Mouse (Mus musculus) forebrain, embryonic 14.5 days (tissue): ENCODE results near the gene Fbxo3. TPM values are rescaled to one million over a fixed set of nuclear protein-coding genes. Genes with fewer than 3 reads are reported as not detected.
"Not testable (repeated sequence)": the region's sequence is repeated elsewhere in the genome, so short reads cannot be mapped to it uniquely, and the experiment has no call there.

Experiments
- ATAC-seq: fragments of 200-750 bp; cut with Nextera tagmentation; 2 replicates; pipeline ENCODE4 v1.8.0; 2017; ENCODE audit warnings: mild to moderate bottlenecking, moderate library complexity
- DNase-seq: peaks from one replicate; pipeline ENCODE4 v3.0.0-alpha.2; 2015; ENCODE audit warnings: low spot score
- H3K27ac ChIP-seq: fragments of 300-500 bp; sonication (generic); 2 replicates; pipeline ENCODE4 v1.5.1; 2014; ENCODE audit warnings: low read depth, mild to moderate bottlenecking, control low read depth, low read length, moderate library complexity
- H3K27me3 ChIP-seq: fragments of 300-500 bp; sonication (generic); replicated peaks from 2 replicates; pipeline ENCODE4 v1.6.1; 2014; ENCODE audit warnings: low read length, control low read depth, mixed read lengths; ENCODE audit not compliant: control insufficient read depth, insufficient read depth
- H3K36me3 ChIP-seq: fragments of 300-500 bp; sonication (generic); 2 replicates; pipeline ENCODE4 v1.6.1; 2014; ENCODE audit warnings: low read length, control low read depth; ENCODE audit not compliant: control insufficient read depth, insufficient read depth
- H3K4me1 ChIP-seq: fragments of 300-500 bp; sonication (generic); 2 replicates; pipeline ENCODE4 v1.6.1; 2014; ENCODE audit warnings: antibody characterized with exemption, low read length, control low read depth; ENCODE audit not compliant: control insufficient read depth, insufficient read depth
- H3K4me2 ChIP-seq: fragments of 300-500 bp; sonication (generic); 2 replicates; pipeline ENCODE4 v1.6.1; 2014; ENCODE audit warnings: mild to moderate bottlenecking, control low read depth, low read length
- H3K4me3 ChIP-seq: fragments of 300-500 bp; sonication (generic); 2 replicates; pipeline ENCODE4 v1.5.1; 2014; ENCODE audit warnings: low read depth, low read length, control low read depth
- H3K9ac ChIP-seq: fragments of 300-500 bp; sonication (generic); 2 replicates; pipeline ENCODE4 v1.6.1; 2014; ENCODE audit warnings: mild to moderate bottlenecking, low read length, control low read depth, moderate library complexity
- H3K9me3 ChIP-seq: fragments of 300-500 bp; sonication (generic); replicated peaks from 2 replicates; pipeline ENCODE4 v1.6.1; 2016; ENCODE audit warnings: low read length, control low read depth, mixed read lengths; ENCODE audit not compliant: control insufficient read depth
- WGBS: fragments of 180-500 bp; shearing (Covaris S2); extraction: QIAGEN DNeasy Blood & Tissue Kit; methylation state at CpG from one replicate; pipeline ENCODE4 v1.1.7; 2014; 5-methylcytosine and 5-hydroxymethylcytosine counted together
- polyA plus RNA-seq: library from polyadenylated mRNA; unstranded; fragments of >200 nt; fragmentation: Nextera tagmentation; extraction: Ambion mirVana; gene quantifications from 2 replicates; pipeline ENCODE4 v1.2.1, GENCODE M21; 2014

Fbxo3 gene
- 56.5 and 66.2 TPM in 2 replicates for polyA plus RNA-seq

DNA sequence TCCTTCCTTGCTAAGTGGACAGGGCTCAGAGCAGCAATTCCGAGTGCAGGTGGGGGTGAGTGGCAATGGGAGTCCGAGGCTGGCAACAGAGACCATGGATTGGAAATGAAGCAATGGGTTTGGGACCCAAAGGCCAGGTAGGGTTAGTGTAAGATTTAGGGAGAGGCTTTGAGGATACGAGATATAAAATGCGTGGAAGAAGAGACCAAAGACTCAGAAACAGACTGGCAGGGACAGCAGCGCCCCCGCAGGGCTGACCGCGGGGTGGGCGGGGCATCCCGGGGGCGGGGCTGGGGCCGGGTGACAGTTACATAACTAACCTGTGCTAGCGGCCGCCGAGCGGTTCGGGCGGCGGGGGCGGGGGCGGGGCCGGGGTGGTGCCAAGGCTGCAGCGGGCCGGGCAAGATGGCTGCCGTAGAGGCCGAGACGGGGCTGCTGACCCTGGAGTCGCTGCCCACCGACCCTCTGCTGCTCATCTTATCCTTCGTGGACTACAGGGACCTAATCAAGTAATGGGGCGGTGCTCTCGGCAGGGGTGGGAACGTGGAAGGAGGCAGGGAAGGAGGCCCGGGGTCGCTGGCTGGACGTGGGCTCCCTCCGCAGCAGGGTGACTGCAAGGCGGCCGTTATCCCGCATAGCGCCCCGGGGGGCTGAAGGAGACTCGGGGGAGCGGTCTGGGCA lies at the start of gene Fbxo3:
TSS of gene Fbxo3 (plus strand) at position 264 of the 681 bp plus-strand sequence.
- peak within 1 kb of the TSS; percentile 39; the same call in 1 of the 2 replicates for H3K27ac ChIP-seq
- DNase-seq: peak; percentile 76

DNA sequence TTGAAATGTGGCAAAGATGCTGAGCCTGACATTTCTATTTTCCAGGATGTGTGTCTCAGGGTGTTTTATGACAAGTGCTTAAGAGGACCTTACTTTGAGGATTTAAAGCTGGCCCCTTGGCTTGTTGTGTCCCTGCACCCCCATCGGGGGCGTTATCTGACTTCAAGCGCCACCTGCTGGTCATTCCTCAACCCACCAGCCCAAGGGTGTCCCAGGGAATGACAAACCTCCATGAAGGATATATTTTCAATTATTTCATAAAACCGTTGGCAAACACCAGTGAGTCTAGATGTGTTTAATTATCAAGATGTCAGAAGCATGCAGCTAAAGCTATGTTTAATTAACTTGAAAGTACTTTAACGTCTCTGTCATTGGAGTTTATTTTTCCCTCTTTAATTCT lies 45.3 kb upstream of the Fbxo3 start:
- Histone ChIP-seq H3K4me3 (no peak overlapping the region), H3K9me3 (no peaks in the 10 kb centered on the region), H3K36me3 (no peaks in the 10 kb centered on the region), H3K4me2 (no peak overlapping the region), H3K4me1 (peaks cover 6% of the 10 kb centered on the region), H3K27me3 (no peaks in the 10 kb centered on the region; the same call in 1 of the 2 replicates), H3K27ac (no peak overlapping the region), H3K9ac (no peak overlapping the region)
- DNase-seq (peak; percentile 88), ATAC-seq (peak; percentile 82)
- WGBS: 4% methylated on average over 5 of the region's 5 CpGs

More for the DNA sequence above, at the start of gene Fbxo3:
- peak within 1 kb of the TSS; percentile 85 for H3K4me3 ChIP-seq
- peak; percentile 98 for ATAC-seq
- H3K27me3 ChIP-seq: no peaks in the 10 kb centered on the region
- H3K4me2 ChIP-seq: peak within 1 kb of the TSS; percentile 84
- no peaks in the 10 kb centered on the region for H3K9me3 ChIP-seq
- H3K36me3 ChIP-seq: peaks cover 6% of the 10 kb centered on the region; the same call in 1 of the 2 replicates
- peak within 1 kb of the TSS; percentile 93 for H3K9ac ChIP-seq
- H3K4me1 ChIP-seq: peaks cover 14% of the 10 kb centered on the region
- under 1% methylated on average over 34 of the region's 44 CpGs for WGBS

DNA sequence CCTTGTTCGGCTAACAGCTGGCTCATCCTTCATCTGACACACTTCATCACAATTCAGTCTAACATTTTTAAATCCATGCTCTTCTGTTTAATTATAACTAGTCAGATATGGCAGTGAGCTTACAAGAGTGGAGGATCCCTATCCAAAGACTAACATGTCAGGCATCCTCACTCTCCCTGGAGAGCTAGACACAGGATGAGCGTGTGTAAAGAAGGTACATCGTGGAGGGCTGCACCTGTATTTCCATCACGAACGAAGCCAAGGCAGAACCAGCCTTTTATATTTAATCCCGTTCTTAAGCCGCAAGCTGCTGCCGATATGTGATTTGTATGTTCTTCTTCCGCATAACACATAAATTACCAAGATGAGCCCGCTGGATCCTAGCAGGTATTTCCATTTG lies 44.4 kb upstream of the Fbxo3 start:
- ATAC-seq: no peak
- no peak for DNase-seq
- Histone ChIP-seq H3K27me3 (no peaks in the 10 kb centered on the region; the same call in 1 of the 2 replicates), H3K4me1 (no peaks in the 10 kb centered on the region), H3K36me3 (no peaks in the 10 kb centered on the region), H3K27ac (no peak overlapping the region), H3K4me3 (no peak overlapping the region), H3K4me2 (no peak overlapping the region), H3K9ac (no peak overlapping the region), H3K9me3 (no peaks in the 10 kb centered on the region)
- 88% methylated on average over 10 of the region's 10 CpGs for WGBS

DNA sequence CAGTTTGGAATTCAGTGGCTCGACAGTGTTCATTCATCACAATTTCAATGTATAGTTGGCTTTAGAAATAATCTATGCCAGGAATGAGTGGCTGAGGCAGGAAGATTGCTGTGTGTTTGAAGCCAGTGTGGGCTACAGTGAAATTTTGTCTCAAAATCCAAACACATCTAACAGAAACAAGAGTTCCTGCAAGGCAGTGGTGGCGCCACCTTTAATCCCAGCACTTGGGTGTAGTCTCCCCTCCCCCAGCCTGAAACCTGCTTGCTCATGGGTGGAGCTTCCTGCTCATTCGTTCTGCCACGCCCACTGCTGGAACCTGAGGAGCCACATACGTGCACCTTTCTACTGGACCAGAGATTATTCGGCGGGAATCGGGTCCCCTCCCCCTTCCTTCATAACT lies 39.9 kb upstream of the Fbxo3 start:
- WGBS: 80% methylated on average over 6 of the region's 8 CpGs
- not testable (repeated sequence) for DNase-seq

DNA sequence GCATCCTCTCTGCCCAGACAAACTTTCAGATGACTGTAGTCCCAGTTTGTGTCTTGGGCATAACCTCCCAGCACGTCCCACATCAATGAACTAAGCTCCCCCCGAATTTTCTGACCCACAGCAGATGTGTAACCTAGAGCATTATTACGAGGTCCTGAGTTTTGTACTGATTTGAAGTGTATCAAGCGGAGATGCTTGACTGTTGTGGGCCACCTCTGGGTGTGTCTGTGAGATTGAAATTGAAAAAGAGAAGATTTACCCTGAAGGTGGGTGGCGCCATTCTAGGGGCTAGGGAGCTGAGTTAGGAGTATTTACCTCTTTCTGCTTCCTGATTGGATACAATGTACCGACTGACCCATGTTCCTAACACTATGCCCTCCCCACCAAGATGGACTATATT lies 37.8 kb upstream of the Fbxo3 start:
- DNase-seq: no peak
- WGBS: 91% methylated on average over 6 of the region's 6 CpGs
- H3K4me1 ChIP-seq: peaks cover 3% of the 10 kb centered on the region; the same call in 1 of the 2 replicates
- H3K27ac ChIP-seq: no peak overlapping the region
- no peak overlapping the region for H3K4me3 ChIP-seq
- H3K9me3 ChIP-seq: no peaks in the 10 kb centered on the region
- H3K4me2 ChIP-seq: no peak overlapping the region
- no peak overlapping the region for H3K9ac ChIP-seq
- peaks cover 5% of the 10 kb centered on the region; the same call in 1 of the 2 replicates for H3K27me3 ChIP-seq
- ATAC-seq: no peak
- H3K36me3 ChIP-seq: no peaks in the 10 kb centered on the region

More for the DNA sequence above, 39.9 kb upstream of the Fbxo3 start:
- H3K36me3 ChIP-seq, H3K9me3 ChIP-seq, ATAC-seq, H3K4me3 ChIP-seq, H3K27ac ChIP-seq, H3K9ac ChIP-seq, H3K4me1 ChIP-seq, H3K27me3 ChIP-seq, H3K4me2 ChIP-seq: not testable (repeated sequence)

DNA sequence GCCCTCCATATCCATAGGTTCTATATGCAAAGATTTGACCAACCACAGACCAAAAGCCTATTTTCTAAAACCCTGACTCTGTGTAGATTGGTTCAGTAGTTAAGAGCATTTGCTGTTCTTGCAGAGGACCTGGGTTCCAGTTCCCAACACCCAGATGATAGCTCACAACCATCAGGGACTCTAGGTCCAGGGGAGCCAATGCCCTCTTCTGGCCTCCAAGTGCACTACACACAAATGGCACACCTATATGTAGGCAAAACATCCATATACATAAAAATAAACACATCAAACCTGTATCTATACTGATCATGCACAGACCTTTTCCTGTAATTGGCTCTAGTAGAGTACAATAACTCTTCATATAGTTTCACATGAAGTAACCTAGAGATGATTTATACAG lies 36.2 kb upstream of the Fbxo3 start:
- no peak overlapping the region for H3K9ac ChIP-seq
- H3K9me3 ChIP-seq: no peaks in the 10 kb centered on the region
- peaks cover 5% of the 10 kb centered on the region; the same call in 1 of the 2 replicates for H3K27me3 ChIP-seq
- H3K4me3 ChIP-seq: no peak overlapping the region
- no peak for ATAC-seq
- no peak overlapping the region for H3K27ac ChIP-seq
- no peaks in the 10 kb centered on the region for H3K36me3 ChIP-seq
- H3K4me2 ChIP-seq: no peak overlapping the region
- H3K4me1 ChIP-seq: peaks cover 3% of the 10 kb centered on the region; the same call in 1 of the 2 replicates
- no peak for DNase-seq

DNA sequence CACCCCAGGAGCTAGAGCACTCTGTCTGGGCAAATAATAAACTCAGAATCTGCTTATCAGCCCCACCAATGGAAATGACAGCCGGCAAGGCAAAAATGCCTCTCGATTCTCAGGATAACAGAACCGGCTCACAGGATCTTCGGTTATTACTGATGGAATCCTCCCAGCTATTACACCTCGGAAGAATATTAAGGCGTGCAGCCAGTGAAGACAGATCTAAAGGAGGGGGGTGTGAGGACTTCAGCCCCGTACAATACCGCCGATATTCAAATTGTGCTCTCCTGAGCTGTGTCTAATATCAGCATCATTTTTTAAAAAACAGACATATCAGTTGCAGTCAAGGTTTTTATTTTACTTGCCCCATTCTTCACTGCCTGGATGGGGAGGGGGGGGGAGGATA lies 35.4 kb upstream of the Fbxo3 start:
- ATAC-seq (no peak), DNase-seq (no peak)
- Histone ChIP-seq H3K4me2 (0 out of 2 replicates have a peak overlapping the region, but pooled peaks have one; percentile 16), H3K9ac (no peak overlapping the region; the same call in 1 of the 2 replicates), H3K4me1 (peaks cover 3% of the 10 kb centered on the region; the same call in 1 of the 2 replicates), H3K9me3 (no peaks in the 10 kb centered on the region), H3K27ac (no peak overlapping the region), H3K4me3 (no peak overlapping the region), H3K36me3 (no peaks in the 10 kb centered on the region), H3K27me3 (peaks cover 5% of the 10 kb centered on the region; the same call in 1 of the 2 replicates)
- WGBS: 67% methylated on average over 9 of the region's 9 CpGs

DNA sequence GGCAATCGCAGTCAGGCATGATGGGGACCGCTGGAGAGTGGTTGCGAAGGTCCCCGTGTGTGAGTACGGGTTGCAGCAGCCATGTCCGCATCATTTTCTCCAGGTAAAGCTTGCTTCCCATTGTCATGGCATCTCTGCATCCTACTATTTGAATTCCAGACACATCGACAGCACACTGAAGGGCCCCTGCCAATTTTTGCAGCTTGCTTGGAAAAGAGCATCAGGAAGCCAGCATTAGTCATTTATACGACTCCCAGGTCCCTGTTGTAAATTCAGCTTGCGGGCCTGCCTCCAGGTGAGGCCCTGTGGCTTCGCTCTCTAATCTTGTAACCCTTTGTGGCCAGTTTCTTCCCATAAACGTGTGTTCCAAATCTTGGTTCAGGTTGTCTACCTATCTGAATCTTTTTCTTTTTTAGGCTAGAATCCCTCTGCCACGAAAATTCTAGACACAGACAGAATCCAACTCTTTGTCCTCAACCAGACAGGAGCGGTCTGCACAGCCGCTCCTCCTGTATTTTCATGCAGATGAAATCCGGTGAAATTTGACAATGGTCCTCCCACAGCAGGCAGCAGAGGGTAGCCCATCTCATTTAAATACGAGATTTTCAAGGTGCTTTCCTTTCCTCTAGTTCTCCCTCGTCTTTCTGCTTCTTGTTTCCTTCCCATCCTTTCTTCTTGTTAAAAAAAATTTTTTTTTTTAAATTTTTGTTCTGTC lies 34.7 kb upstream of the Fbxo3 start:
- 16% methylated on average over 17 of the region's 17 CpGs for WGBS
- Histone ChIP-seq H3K4me1 (peaks cover 3% of the 10 kb centered on the region; the same call in 1 of the 2 replicates), H3K27ac (0 out of 2 replicates have a peak overlapping the region, but pooled peaks have one; percentile 9), H3K4me2 (peak overlapping the region; percentile 16; the same call in 1 of the 2 replicates), H3K4me3 (no peak overlapping the region), H3K27me3 (peaks cover 5% of the 10 kb centered on the region; the same call in 1 of the 2 replicates), H3K9me3 (no peaks in the 10 kb centered on the region), H3K9ac (no peak overlapping the region; the same call in 1 of the 2 replicates), H3K36me3 (no peaks in the 10 kb centered on the region)
- ATAC-seq (no peak), DNase-seq (peak; percentile 49)
